Comparison of ENCODE assay signal across 21 mouse cellular contexts in genomic region chr4:143001486-143001885, GRCm38 (mm10).
DNase-seq lines count a peak whose midpoint lies in the region; ATAC-seq and TF ChIP-seq lines count a peak whose summit lies in the region.
"Had no signal": no experiment of that assay in that cellular context is flagged by ENCODE, and none has a peak within 500 bp of the region (broad histone marks: within the 10 kb centered on the region; RNA-seq: fewer than 3 reads in every experiment).

No protein-coding gene starts in this region.

- H3K36me3 ChIP-seq in heart, adult 2 months (ENCODE audit: control insufficient read depth, insufficient read depth, low read length), result no peaks in the 10 kb centered on the region
- no peaks in the 10 kb centered on the region for H3K36me3 ChIP-seq in limb, embryonic 12.5 days
- H3K36me3 ChIP-seq: embryonic facial prominence, embryonic 13.5 days; embryonic facial prominence, embryonic 15.5 days; forebrain, embryonic 10.5 days; forebrain, embryonic 12.5 days had no signal

- no peak for TF ChIP-seq EP300 in heart, adult 2 months (IDR thresholded peaks at IDR 0.05; ENCODE audit: insufficient read depth, low read depth, low read length)

- TF ChIP-seq POLR2A in heart, adult 2 months (IDR thresholded peaks at IDR 0.05; ENCODE audit: insufficient read depth, low read depth, low read length), result no peak

- TF ChIP-seq CTCF in heart, adult 2 months (IDR thresholded peaks at IDR 0.05), result no peak

- no peaks in the 10 kb centered on the region for H3K27me3 ChIP-seq in heart, adult 2 months (ENCODE audit: control insufficient read depth, insufficient read depth, low read length)
- peaks cover 9% of the 10 kb centered on the region for H3K27me3 ChIP-seq in limb, embryonic 12.5 days
- H3K27me3 ChIP-seq: embryonic facial prominence, embryonic 13.5 days; embryonic facial prominence, embryonic 15.5 days; forebrain, embryonic 12.5 days; Patski had no signal

- 69% methylated on average over 5 of the region's 5 CpGs for WGBS in heart, adult 2 months
- 47% methylated on average over 5 of the region's 5 CpGs for WGBS in limb, embryonic 12.5 days

- no peaks in the 10 kb centered on the region for H3K4me1 ChIP-seq in heart, adult 2 months (ENCODE audit: control insufficient read depth, insufficient read depth, low read length)
- peaks cover 8% of the 10 kb centered on the region for H3K4me1 ChIP-seq in limb, embryonic 12.5 days (replicated peaks)

- no peak for ATAC-seq in limb, embryonic 12.5 days (ENCODE audit: insufficient number of reproducible peaks, insufficient read depth, low FRiP score, low TSS enrichment, low read depth)
- ATAC-seq: activated CD4-positive, CD25-positive, alpha-beta regulatory T cell, adult 4 months; forebrain, embryonic 14.5 days; forebrain, embryonic 16.5 days; Patski had no signal

- intact Hi-C loops in heart, adult 2 months (cut with DNase I), result no loop called here

- H3K27ac ChIP-seq in heart, adult 2 months, result no peak overlapping the region
- H3K27ac ChIP-seq in limb, embryonic 12.5 days, result no peak overlapping the region
- H3K27ac ChIP-seq: embryonic facial prominence, embryonic 13.5 days; embryonic facial prominence, embryonic 15.5 days; forebrain, embryonic 10.5 days; forebrain, embryonic 12.5 days had no signal

- no peak overlapping the region for H3K9ac ChIP-seq in heart, adult 2 months (ENCODE audit: low read depth, low read length)
- no peak overlapping the region for H3K9ac ChIP-seq in limb, embryonic 12.5 days (replicated peaks)
- H3K9ac ChIP-seq: embryonic facial prominence, embryonic 13.5 days; embryonic facial prominence, embryonic 15.5 days; forebrain, embryonic 12.5 days had no signal

- H3K4me2 ChIP-seq in limb, embryonic 12.5 days, result peak overlapping the region; percentile 9
- H3K4me2 ChIP-seq: embryonic facial prominence, embryonic 13.5 days; embryonic facial prominence, embryonic 15.5 days; forebrain, embryonic 12.5 days had no signal

- H3K4me3 ChIP-seq in heart, adult 2 months, result no peak overlapping the region
- H3K4me3 ChIP-seq in limb, embryonic 12.5 days (replicated peaks), result no peak overlapping the region
- H3K4me3 ChIP-seq: embryonic facial prominence, embryonic 13.5 days; embryonic facial prominence, embryonic 15.5 days; erythroblast, embryonic 14.5 days; forebrain, embryonic 10.5 days; forebrain, embryonic 12.5 days had no signal

- H3K79me2 ChIP-seq in heart, adult 2 months (replicated peaks; ENCODE audit: control insufficient read depth, insufficient read depth, low read length), result no peaks in the 10 kb centered on the region

- DNase-seq in heart, adult 11 months, result peak; percentile 51
- no peak for DNase-seq in heart, adult 2 months
- no peak for DNase-seq in adrenal gland, postnatal 25 days
- no peak for DNase-seq in B cell, adult 2 months
- DNase-seq: adrenal gland, adult 8-10 months; adrenal gland, postnatal 14 days; cerebellum, adult 11 months; cerebellum, adult 18-20 months; cerebellum, adult 8-10 months; cerebellum, adult 9-11 months; cerebellum, postnatal 36 days had no signal

- H3K9me3 ChIP-seq in limb, embryonic 12.5 days, result no peaks in the 10 kb centered on the region
- H3K9me3 ChIP-seq: embryonic facial prominence, embryonic 13.5 days; embryonic facial prominence, embryonic 15.5 days; forebrain, embryonic 10.5 days; forebrain, embryonic 12.5 days had no signal
